In genomic region chr8:10413881-10414280, GRCm38 (mm10) we compare ENCODE assay signal across 23 mouse cellular contexts.
"Had no signal": no experiment of that assay in that cellular context is flagged by ENCODE, and none has a peak within 500 bp of the region (broad histone marks: within the 10 kb centered on the region; RNA-seq: fewer than 3 reads in every experiment).

No protein-coding gene starts in this region.

- H3K36me3 ChIP-seq: heart, embryonic 12.5 days; hindbrain, embryonic 15.5 days; intestine, embryonic 15.5 days; limb, embryonic 10.5 days; limb, embryonic 12.5 days; liver, embryonic 13.5 days; liver, embryonic 15.5 days had no signal

- DNase-seq: gastrocnemius, adult 2 months; gastrocnemius, postnatal 10 days; gastrocnemius, postnatal 25 days; heart, postnatal 10 days; heart, postnatal 4 days; kidney, adult 18-20 months; kidney, adult 8-10 months; kidney, postnatal 10 days; kidney, postnatal 25 days; kidney, postnatal 4 days; liver; liver, embryonic 13.5 days had no signal

- H3K4me2 ChIP-seq: heart, embryonic 12.5 days; hindbrain, embryonic 15.5 days; intestine, embryonic 15.5 days; limb, embryonic 12.5 days; liver, embryonic 11.5 days; liver, embryonic 13.5 days; liver, embryonic 15.5 days had no signal

- H3K27ac ChIP-seq: gastrocnemius, adult 2 months; hindbrain, embryonic 15.5 days; intestine, embryonic 15.5 days; layer of hippocampus, adult 2 months; left cerebral cortex, adult 2 months; limb, embryonic 10.5 days; limb, embryonic 12.5 days; liver, embryonic 13.5 days; liver, embryonic 15.5 days had no signal

- H3K9me3 ChIP-seq: heart, embryonic 12.5 days; hindbrain, embryonic 15.5 days; intestine, embryonic 15.5 days; limb, embryonic 10.5 days; limb, embryonic 12.5 days; liver, embryonic 13.5 days; liver, embryonic 15.5 days had no signal

- H3K27me3 ChIP-seq: heart, embryonic 12.5 days; hindbrain, embryonic 15.5 days; intestine, embryonic 15.5 days; liver, embryonic 13.5 days; liver, embryonic 15.5 days had no signal

- H3K4me3 ChIP-seq: gastrocnemius, adult 2 months; heart, embryonic 12.5 days; hindbrain, embryonic 15.5 days; intestine, embryonic 15.5 days; layer of hippocampus, adult 2 months; left cerebral cortex, adult 2 months; limb, embryonic 10.5 days; limb, embryonic 12.5 days; liver, embryonic 13.5 days; liver, embryonic 15.5 days had no signal

- ATAC-seq: inflammation-experienced regulatory T-cells, adult 6 months; intestine, postnatal 0 days had no signal

- H3K9ac ChIP-seq: heart, embryonic 12.5 days; hindbrain, embryonic 15.5 days; intestine, embryonic 15.5 days; limb, embryonic 12.5 days; liver, embryonic 13.5 days; liver, embryonic 15.5 days had no signal

- H3K4me1 ChIP-seq: heart, embryonic 12.5 days; intestine, embryonic 15.5 days; liver, embryonic 13.5 days; liver, embryonic 15.5 days had no signal
